10 mouse cellular contexts compared by ENCODE assay signal in the genomic region with DNA sequence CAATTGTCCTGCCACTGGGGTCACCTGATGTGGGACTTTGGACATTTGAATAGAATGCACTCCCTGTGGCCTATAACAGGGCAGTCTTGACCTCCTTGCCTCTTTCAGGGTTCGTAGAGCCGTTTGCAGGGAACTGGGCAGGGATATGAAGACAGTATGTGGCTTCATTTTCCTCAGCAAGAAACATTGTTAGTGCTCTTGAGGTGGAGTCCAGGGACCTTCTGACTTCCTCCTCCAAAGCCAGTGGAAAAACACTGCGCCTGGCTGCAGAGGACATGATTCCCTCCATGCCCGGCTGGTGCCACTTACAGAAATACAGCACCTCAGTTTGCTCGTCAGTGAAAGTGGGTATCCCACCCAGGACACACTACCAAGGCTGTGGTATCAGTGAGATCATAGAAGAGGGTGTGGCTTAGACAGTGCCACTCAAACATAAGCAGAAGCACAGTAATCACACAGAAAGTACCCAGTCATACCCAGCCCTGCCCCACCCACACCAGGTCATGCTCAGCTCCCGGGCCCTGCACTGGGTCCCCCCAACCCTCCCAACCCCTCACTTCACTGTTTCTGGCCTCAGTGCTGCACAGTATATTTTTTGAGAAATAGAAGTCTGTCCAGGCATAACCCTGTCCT. TPM values are rescaled to one million over a fixed set of nuclear protein-coding genes. Genes with fewer than 3 reads are reported as not detected.
DNase-seq lines count a peak whose midpoint lies in the region; ATAC-seq and TF ChIP-seq lines count a peak whose summit lies in the region.
"Had no signal": no experiment of that assay in that cellular context is flagged by ENCODE, and none has a peak within 500 bp of the region (broad histone marks: within the 10 kb centered on the region; RNA-seq: fewer than 3 reads in every experiment).

No protein-coding gene starts in this region.

- peak; percentile 94 for DNase-seq in heart, adult 11 months
- DNase-seq in heart, adult 8-10 months (ENCODE audit: low spot score) = no peak
- DNase-seq in 3134 (ENCODE audit: extremely low read depth, insufficient read length, low spot score) = peak; percentile 56
- no peak for DNase-seq in liver, embryonic 14.5 days (ENCODE audit: low read depth in 3 of 3, low spot score in 3 of 3)
- no peak for DNase-seq in urinary bladder, adult 18-20 months (ENCODE audit: low spot score in 2 of 2)
- DNase-seq in cerebellum, adult 11-12 months = no peak
- DNase-seq in cerebellum, adult 2 months = no peak

- no peak overlapping the region for H3K4me3 ChIP-seq in heart, embryonic 14.5 days (ENCODE audit: control insufficient read depth in 1 of 2, insufficient read depth in 1 of 2, low read depth in 1 of 2, low read length in 2 of 2)
- no peak overlapping the region for H3K4me3 ChIP-seq in liver, embryonic 14.5 days (ENCODE audit: insufficient read depth in 1 of 2, low read depth in 2 of 2, low read length in 2 of 2)
- H3K4me3 ChIP-seq in cerebellum, adult 2 months (replicated peaks; ENCODE audit: insufficient read depth, low read depth, low read length) = no peak overlapping the region
- H3K4me3 ChIP-seq: embryonic facial prominence, embryonic 13.5 days; limb, embryonic 13.5 days had no signal

- no peaks in the 10 kb centered on the region for H3K9me3 ChIP-seq in heart, embryonic 14.5 days (ENCODE audit: control insufficient read depth, low read length)
- H3K9me3 ChIP-seq in liver, embryonic 14.5 days (ENCODE audit: control insufficient read depth, low read length) = no peaks in the 10 kb centered on the region
- H3K9me3 ChIP-seq: embryonic facial prominence, embryonic 13.5 days; limb, embryonic 13.5 days had no signal

- 62% methylated on average over 6 of the region's 6 CpGs for WGBS in heart, embryonic 14.5 days
- WGBS in liver, embryonic 14.5 days (ENCODE audit: insufficient replicate concordance) = 51% methylated on average over 6 of the region's 6 CpGs
- 84% methylated on average over 6 of the region's 6 CpGs for WGBS in cerebellum, adult 2 months

- H3K4me1 ChIP-seq in heart, embryonic 14.5 days (ENCODE audit: control insufficient read depth in 2 of 2, insufficient read depth in 2 of 2, low read length in 2 of 2) = peaks cover 18 to 23% of the 10 kb centered on the region in 2 experiments
- H3K4me1 ChIP-seq in liver, embryonic 14.5 days (replicated peaks; ENCODE audit: control insufficient read depth in 2 of 2, insufficient read depth in 2 of 2, low read length in 1 of 2) = peaks cover 0 to 13% of the 10 kb centered on the region in 2 experiments; a peak in 3 of 4 replicates
- no peaks in the 10 kb centered on the region; the same call in 1 of the 2 replicates for H3K4me1 ChIP-seq in cerebellum, adult 2 months (ENCODE audit: control insufficient read depth, insufficient read depth, low read length)

- no peak for TF ChIP-seq EP300 in liver, embryonic 14.5 days (IDR thresholded peaks at IDR 0.05; ENCODE audit: low read depth)

- peak overlapping the region; percentile 59 for H3K9ac ChIP-seq in heart, embryonic 14.5 days (ENCODE audit: low read length)
- no peak overlapping the region for H3K9ac ChIP-seq in liver, embryonic 14.5 days (replicated peaks)
- H3K9ac ChIP-seq: embryonic facial prominence, embryonic 13.5 days; limb, embryonic 13.5 days had no signal

- H3K27me3 ChIP-seq in heart, embryonic 14.5 days (ENCODE audit: control insufficient read depth, insufficient read depth, low read length) = no peaks in the 10 kb centered on the region
- H3K27me3 ChIP-seq in liver, embryonic 14.5 days (ENCODE audit: control insufficient read depth, insufficient read depth, low read length) = peaks cover 31% of the 10 kb centered on the region
- H3K27me3 ChIP-seq in cerebellum, adult 2 months (ENCODE audit: control insufficient read depth, insufficient read depth, low read length) = peaks cover 1% of the 10 kb centered on the region; the same call in 1 of the 2 replicates

- no peak for TF ChIP-seq POLR2A in cerebellum, adult 2 months (IDR thresholded peaks at IDR 0.05; ENCODE audit: borderline replicate concordance, insufficient read depth, low read length)

- peak overlapping the region; percentile 39; the same call in 1 of the 2 replicates for H3K4me2 ChIP-seq in heart, embryonic 14.5 days (ENCODE audit: low read length)
- H3K4me2 ChIP-seq in liver, embryonic 14.5 days (ENCODE audit: low read depth) = peak overlapping the region; percentile 41
- H3K4me2 ChIP-seq: embryonic facial prominence, embryonic 13.5 days; limb, embryonic 13.5 days had no signal

- no peak for ATAC-seq in heart, embryonic 14.5 days (ENCODE audit: insufficient number of reproducible peaks, insufficient read depth, low FRiP score, low read depth)
- ATAC-seq in liver, embryonic 14.5 days (ENCODE audit: insufficient read depth) = peak; percentile 54; the same call in 1 of the 2 replicates

- no peaks in the 10 kb centered on the region for H3K36me3 ChIP-seq in heart, embryonic 14.5 days (ENCODE audit: control insufficient read depth, insufficient read depth, low read length)
- H3K36me3 ChIP-seq in liver, embryonic 14.5 days (replicated peaks; ENCODE audit: control insufficient read depth, insufficient read depth, low read depth) = no peaks in the 10 kb centered on the region
- H3K36me3 ChIP-seq: embryonic facial prominence, embryonic 13.5 days; limb, embryonic 13.5 days had no signal

- peak overlapping the region; percentile 46 to 53 for H3K27ac ChIP-seq in heart, embryonic 14.5 days (replicated peaks in 1 of 2; ENCODE audit: control insufficient read depth in 1 of 2, insufficient read depth in 1 of 2, low read depth in 2 of 2, low read length in 2 of 2)
- no peak overlapping the region for H3K27ac ChIP-seq in liver, embryonic 14.5 days
- H3K27ac ChIP-seq in cerebellum, adult 2 months (ENCODE audit: insufficient read depth, low read length) = no peak overlapping the region
- H3K27ac ChIP-seq: embryonic facial prominence, embryonic 13.5 days; limb, embryonic 13.5 days had no signal

- TF ChIP-seq CTCF in liver, embryonic 14.5 days (IDR thresholded peaks at IDR 0.05; ENCODE audit: low read depth) = no peak
- no peak for TF ChIP-seq CTCF in cerebellum, adult 2 months (IDR thresholded peaks at IDR 0.05; ENCODE audit: borderline replicate concordance, insufficient read depth, low read depth, low read length)

RNA-seq across cellular contexts. Expression of gene Csrp1, which starts 29.0 kb away (rescaled TPM):
- total RNA-seq in heart, adult 8-10 months (2022) = 10 to 100 TPM; 36.0 to 45.8 (median 40.9) TPM
- polyA plus RNA-seq in heart, embryonic 14.5 days (2014; fragmentation: Nextera tagmentation; extraction: Ambion mirVana) = 133 and 220 TPM in 2 replicates
- 35.7 and 38.2 TPM in 2 replicates for polyA plus RNA-seq in liver, embryonic 14.5 days (2012; rRNA removed)
- polyA plus RNA-seq in liver, embryonic 14.5 days (2014; fragmentation: Nextera tagmentation; extraction: Ambion mirVana) = 33.8 and 34.7 TPM in 2 replicates
- 364 and 434 TPM in 2 replicates for polyA plus RNA-seq in cerebellum, adult 2 months (2012; rRNA removed)

Comparison
In these comparisons a context has a peak if more than half of its experiments do, and no peak if none do; other contexts are left out.
1. DNase-seq: peak in heart, adult 11 months (single experiment) and 3134 (single experiment); none in heart, adult 8-10 months (single experiment), liver, embryonic 14.5 days (0 of 3), urinary bladder, adult 18-20 months (0 of 2), cerebellum, adult 11-12 months (single experiment) and cerebellum, adult 2 months (0 of 2).
2. H3K27ac ChIP-seq: peak in heart, embryonic 14.5 days (2 of 2); none in liver, embryonic 14.5 days (single experiment) and cerebellum, adult 2 months (single experiment).